Mouse (Mus musculus): ENCODE data around the gene Map4k2. TPM values are rescaled to one million over a fixed set of nuclear protein-coding genes. Genes with fewer than 3 reads are reported as not detected.

Gene Map4k2
- total and polyA plus RNA-seq, 3 experiments = 55.5 to 119 (median 95.2) TPM

DNA sequence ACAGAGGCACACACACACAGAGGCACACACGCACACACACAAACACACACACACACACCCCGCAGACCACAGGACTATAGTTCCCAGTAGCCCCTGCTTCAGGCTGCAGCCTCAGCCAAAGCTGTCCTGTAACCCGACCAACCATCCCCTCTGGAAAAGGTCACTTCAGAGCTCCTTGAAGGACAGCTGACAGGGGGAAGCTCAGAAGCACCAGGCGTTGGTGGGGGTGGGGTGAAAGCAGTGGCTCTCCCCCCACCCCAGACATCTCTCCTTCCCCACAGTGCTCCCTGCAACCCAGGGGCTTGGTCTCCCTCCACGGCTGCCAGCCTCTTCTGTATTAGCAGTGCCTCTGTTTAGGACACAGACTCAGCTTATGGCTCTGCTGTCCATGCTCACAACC is 42.5 kb downstream of the Map4k2 start:
- Histone ChIP-seq H3K9me3 (replicated peaks; ENCODE audit: low read length) (no peaks in the 10 kb centered on the region), H3K4me1 (ENCODE audit: control insufficient read depth in 1 of 2, insufficient read depth in 2 of 2) (peaks cover 0 to 15% of the 10 kb centered on the region in 2 experiments; a peak in 2 of 4 replicates), H3K9ac (ENCODE audit: insufficient read depth, low read depth) (no peak overlapping the region), H3K4me2 (ENCODE audit: insufficient read depth, low read depth, poor library complexity, severe bottlenecking) (no peak overlapping the region), H3K27me3 (replicated peaks) (no peaks in the 10 kb centered on the region), H3K27ac (ENCODE audit: insufficient read depth, low read depth) (no peak overlapping the region), H3K79me2 (replicated peaks; ENCODE audit: control insufficient read depth, extremely low read depth, insufficient read depth, poor library complexity, severe bottlenecking) (no peaks in the 10 kb centered on the region), H3K4me3 (replicated peaks in 1 of 3; ENCODE audit: low read depth in 2 of 3, low read length in 2 of 3, poor library complexity in 1 of 3) (no peak overlapping the region), H3K36me3 (replicated peaks in 1 of 2; ENCODE audit: control insufficient read depth in 1 of 2, insufficient read depth in 1 of 2, low read length in 1 of 2) (peaks cover 15 to 37% of the 10 kb centered on the region in 2 experiments)
- dilution Hi-C loops (cut with MboI; ENCODE audit: extremely low pct_ligation_motif_present, extremely low pct_unique_long_range_greater_than_20kb, low sequenced_read_pairs) = no loop called here
- TF ChIP-seq HCFC1 (IDR thresholded peaks at IDR 0.05; ENCODE audit: low read depth, low read length) (no peak), BHLHE40 (IDR thresholded peaks at IDR 0.05; ENCODE audit: low read depth, low read length) (no peak)
- no peak for DNase-seq (ENCODE audit: extremely low read depth)
- in situ Hi-C loops (cut with MboI; ENCODE audit: low pct_ligation_motif_present, low pct_unique_long_range_greater_than_20kb, low sequenced_read_pairs) = no loop called here

DNA sequence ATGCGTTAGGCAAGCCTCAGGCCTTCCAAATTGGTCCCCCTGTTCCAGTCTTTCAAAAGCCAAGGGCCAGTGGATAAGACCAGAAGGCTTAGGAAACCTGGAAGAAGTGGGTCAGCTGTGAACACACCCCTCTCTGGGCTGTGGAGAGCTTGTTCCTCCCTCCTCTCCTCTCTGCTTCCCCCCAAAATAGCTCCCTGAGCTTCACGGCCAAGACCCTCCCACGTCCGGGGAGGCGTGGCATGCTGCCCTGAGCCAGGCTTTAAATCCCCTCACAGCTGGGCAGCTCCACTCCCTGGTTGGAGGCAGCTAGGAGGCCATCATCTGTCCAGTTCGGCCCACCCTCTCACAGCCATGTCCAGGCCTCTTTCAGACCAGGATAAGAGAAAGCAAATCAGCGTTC is 43.2 kb downstream of the Map4k2 start, which contains the start of gene Pygm:
Gene Pygm (plus strand): TSS at position 272 of the 400 bp plus-strand sequence.
- Histone ChIP-seq H3K36me3 (replicated peaks in 1 of 2; ENCODE audit: control insufficient read depth in 1 of 2, insufficient read depth in 1 of 2, low read length in 1 of 2) (peaks cover 9 to 36% of the 10 kb centered on the region in 2 experiments), H3K27me3 (replicated peaks) (no peaks in the 10 kb centered on the region), H3K4me1 (ENCODE audit: control insufficient read depth in 1 of 2, insufficient read depth in 2 of 2) (peaks cover 2 to 12% of the 10 kb centered on the region in 2 experiments; a peak in 2 of 4 replicates), H3K4me2 (ENCODE audit: insufficient read depth, low read depth, poor library complexity, severe bottlenecking) (no peak within 1 kb of the TSS), H3K4me3 (replicated peaks in 1 of 3; ENCODE audit: low read depth in 2 of 3, low read length in 2 of 3, poor library complexity in 1 of 3) (no peak within 1 kb of the TSS), H3K79me2 (replicated peaks; ENCODE audit: control insufficient read depth, extremely low read depth, insufficient read depth, poor library complexity, severe bottlenecking) (no peaks in the 10 kb centered on the region), H3K9ac (ENCODE audit: insufficient read depth, low read depth) (no peak within 1 kb of the TSS), H3K27ac (ENCODE audit: insufficient read depth, low read depth) (no peak within 1 kb of the TSS), H3K9me3 (replicated peaks; ENCODE audit: low read length) (no peaks in the 10 kb centered on the region)
- in situ Hi-C loops (cut with MboI; ENCODE audit: low pct_ligation_motif_present, low pct_unique_long_range_greater_than_20kb, low sequenced_read_pairs) (no loop called here), dilution Hi-C loops (cut with MboI; ENCODE audit: extremely low pct_ligation_motif_present, extremely low pct_unique_long_range_greater_than_20kb, low sequenced_read_pairs) (no loop called here)
- TF ChIP-seq BHLHE40 (IDR thresholded peaks at IDR 0.05; ENCODE audit: low read depth, low read length) (no peak), IRF4 (IDR thresholded peaks at IDR 0.05; ENCODE audit: low read depth, low read length) (no peak), POLR2A (IDR thresholded peaks at IDR 0.05; ENCODE audit: low read depth, low read length) (no peak), SMC3 (IDR thresholded peaks at IDR 0.05; ENCODE audit: low read depth, low read length) (no peak), ETS1 (conservative IDR thresholded peaks at IDR 0.05; ENCODE audit: low read depth, low read length) (no peak), ZC3H11A (IDR thresholded peaks at IDR 0.05; ENCODE audit: low read depth, low read length) (no peak), MAX (IDR thresholded peaks at IDR 0.05; ENCODE audit: low read length) (no peak), PAX5 (IDR thresholded peaks at IDR 0.05; ENCODE audit: low read length) (no peak), EP300 (IDR thresholded peaks at IDR 0.05; ENCODE audit: low read length) (no peak), TBP (conservative IDR thresholded peaks at IDR 0.05; ENCODE audit: low read depth, low read length) (no peak), ZKSCAN1 (IDR thresholded peaks at IDR 0.05; ENCODE audit: borderline replicate concordance, low read depth, low read length) (no peak), ELF1 (IDR thresholded peaks at IDR 0.05; ENCODE audit: low read depth, low read length) (no peak), JUN (IDR thresholded peaks at IDR 0.05; ENCODE audit: insufficient read depth, low read depth, low read length) (no peak), JUND (conservative IDR thresholded peaks at IDR 0.05; ENCODE audit: low read depth, low read length) (no peak), GABPA (IDR thresholded peaks at IDR 0.05; ENCODE audit: insufficient replicate concordance, low read depth, low read length) (no peak), ZMIZ1 (IDR thresholded peaks at IDR 0.05; ENCODE audit: low read depth, low read length) (no peak)
- DNase-seq (ENCODE audit: extremely low read depth) = no peak
